Mouse (Mus musculus): ENCODE measurements around the gene Zfp598. TPM values are rescaled to one million over a fixed set of nuclear protein-coding genes. Genes with fewer than 3 reads are reported as not detected.

Zfp598 gene
- polyA plus RNA-seq, 1 experiment, result 7.3 TPM

- peaks cover 39% of the 10 kb centered on the region for H3K4me1 ChIP-seq (ENCODE audit: control insufficient read depth)
- H3K27me3 ChIP-seq (ENCODE audit: control insufficient read depth), result no peaks in the 10 kb centered on the region
- H3K4me3 ChIP-seq (replicated peaks), result no peak overlapping the region
- no peak for TF ChIP-seq GATA1 (IDR thresholded peaks at IDR 0.05; ENCODE audit: low read length)
- TF ChIP-seq TAL1 (IDR thresholded peaks at IDR 0.05; ENCODE audit: low read length), result no peak
- H3K9me3 ChIP-seq (ENCODE audit: control insufficient read depth, low read length), result no peaks in the 10 kb centered on the region
- H3K36me3 ChIP-seq (ENCODE audit: control insufficient read depth), result no peaks in the 10 kb centered on the region; the same call in 1 of the 2 replicates
These were observed 32.6 kb upstream of the Zfp598 start for GRCm38 (mm10) chr17:24636781-24637481.

GRCm38 (mm10) chr17:24638214-24638613, 31.3 kb upstream of the Zfp598 start:
- Histone ChIP-seq H3K4me3 (replicated peaks) (no peak overlapping the region), H3K4me1 (ENCODE audit: control insufficient read depth) (peaks cover 26% of the 10 kb centered on the region), H3K36me3 (ENCODE audit: control insufficient read depth) (no peaks in the 10 kb centered on the region; the same call in 1 of the 2 replicates), H3K27me3 (ENCODE audit: control insufficient read depth) (no peaks in the 10 kb centered on the region), H3K9me3 (ENCODE audit: control insufficient read depth, low read length) (no peaks in the 10 kb centered on the region)
- no peak for TF ChIP-seq GATA1 (IDR thresholded peaks at IDR 0.05; ENCODE audit: low read length)
- no peak for TF ChIP-seq TAL1 (IDR thresholded peaks at IDR 0.05; ENCODE audit: low read length)

- Histone ChIP-seq H3K27me3 (ENCODE audit: control insufficient read depth) (no peaks in the 10 kb centered on the region), H3K4me1 (ENCODE audit: control insufficient read depth) (peaks cover 20% of the 10 kb centered on the region), H3K36me3 (ENCODE audit: control insufficient read depth) (no peaks in the 10 kb centered on the region; the same call in 1 of the 2 replicates), H3K4me3 (replicated peaks) (no peak overlapping the region), H3K9me3 (ENCODE audit: control insufficient read depth, low read length) (no peaks in the 10 kb centered on the region)
- TF ChIP-seq TAL1 (IDR thresholded peaks at IDR 0.05; ENCODE audit: low read length), result no peak
- no peak for TF ChIP-seq GATA1 (IDR thresholded peaks at IDR 0.05; ENCODE audit: low read length)
These were observed 30.6 kb upstream of the Zfp598 start for GRCm38 (mm10) chr17:24638840-24639239.

GRCm38 (mm10) chr17:24639571-24639988, 29.9 kb upstream of the Zfp598 start:
- Histone ChIP-seq H3K36me3 (ENCODE audit: control insufficient read depth) (no peaks in the 10 kb centered on the region; the same call in 1 of the 2 replicates), H3K4me3 (replicated peaks) (no peak overlapping the region), H3K4me1 (ENCODE audit: control insufficient read depth) (peaks cover 17% of the 10 kb centered on the region), H3K9me3 (ENCODE audit: control insufficient read depth, low read length) (no peaks in the 10 kb centered on the region), H3K27me3 (ENCODE audit: control insufficient read depth) (no peaks in the 10 kb centered on the region)
- no peak for TF ChIP-seq GATA1 (IDR thresholded peaks at IDR 0.05; ENCODE audit: low read length)

- peaks cover 22% of the 10 kb centered on the region for H3K4me1 ChIP-seq (ENCODE audit: control insufficient read depth)
- H3K27me3 ChIP-seq (ENCODE audit: control insufficient read depth), result no peaks in the 10 kb centered on the region
- H3K36me3 ChIP-seq (ENCODE audit: control insufficient read depth), result no peaks in the 10 kb centered on the region; the same call in 1 of the 2 replicates
- no peak overlapping the region for H3K4me3 ChIP-seq (replicated peaks)
- TF ChIP-seq GATA1 (IDR thresholded peaks at IDR 0.05; ENCODE audit: low read length) (no peak), TAL1 (IDR thresholded peaks at IDR 0.05; ENCODE audit: low read length) (no peak)
- no peaks in the 10 kb centered on the region for H3K9me3 ChIP-seq (ENCODE audit: control insufficient read depth, low read length)
These were observed 29.4 kb upstream of the Zfp598 start for GRCm38 (mm10) chr17:24640119-24640518.

GRCm38 (mm10) chr17:24640581-24640980, 28.9 kb upstream of the Zfp598 start:
- H3K4me3 ChIP-seq (replicated peaks), result no peak overlapping the region
- TF ChIP-seq GATA1 (IDR thresholded peaks at IDR 0.05; ENCODE audit: low read length) (no peak), TAL1 (IDR thresholded peaks at IDR 0.05; ENCODE audit: low read length) (no peak)
- peaks cover 21% of the 10 kb centered on the region for H3K4me1 ChIP-seq (ENCODE audit: control insufficient read depth)
- H3K36me3 ChIP-seq (ENCODE audit: control insufficient read depth), result no peaks in the 10 kb centered on the region; the same call in 1 of the 2 replicates
- H3K27me3 ChIP-seq (ENCODE audit: control insufficient read depth), result no peaks in the 10 kb centered on the region
- no peaks in the 10 kb centered on the region for H3K9me3 ChIP-seq (ENCODE audit: control insufficient read depth, low read length)

GRCm38 (mm10) chr17:24641944-24642343, 27.5 kb upstream of the Zfp598 start:
- H3K36me3 ChIP-seq (ENCODE audit: control insufficient read depth), result no peaks in the 10 kb centered on the region; the same call in 1 of the 2 replicates
- no peak for TF ChIP-seq TAL1 (IDR thresholded peaks at IDR 0.05; ENCODE audit: low read length)
- TF ChIP-seq GATA1 (IDR thresholded peaks at IDR 0.05; ENCODE audit: low read length), result no peak
- no peaks in the 10 kb centered on the region for H3K27me3 ChIP-seq (ENCODE audit: control insufficient read depth)
- H3K4me1 ChIP-seq (ENCODE audit: control insufficient read depth), result peaks cover 11% of the 10 kb centered on the region
- no peak overlapping the region for H3K4me3 ChIP-seq (replicated peaks)
- H3K9me3 ChIP-seq (ENCODE audit: control insufficient read depth, low read length), result no peaks in the 10 kb centered on the region

GRCm38 (mm10) chr17:24642791-24643343, 26.6 kb upstream of the Zfp598 start:
- peaks cover 6% of the 10 kb centered on the region for H3K4me1 ChIP-seq (ENCODE audit: control insufficient read depth)

GRCm38 (mm10) chr17:24644030-24644715, 25.3 kb upstream of the Zfp598 start:
- H3K27me3 ChIP-seq (ENCODE audit: control insufficient read depth), result peaks cover 17% of the 10 kb centered on the region

More at GRCm38 (mm10) chr17:24642791-24643343, 26.6 kb upstream of the Zfp598 start:
- TF ChIP-seq GATA1 (IDR thresholded peaks at IDR 0.05; ENCODE audit: low read length) (no peak), TAL1 (IDR thresholded peaks at IDR 0.05; ENCODE audit: low read length) (no peak)
- no peaks in the 10 kb centered on the region; the same call in 1 of the 2 replicates for H3K36me3 ChIP-seq (ENCODE audit: control insufficient read depth)
- H3K4me3 ChIP-seq (replicated peaks), result no peak overlapping the region
- no peaks in the 10 kb centered on the region for H3K9me3 ChIP-seq (ENCODE audit: control insufficient read depth, low read length)
- H3K27me3 ChIP-seq (ENCODE audit: control insufficient read depth), result peaks cover 6% of the 10 kb centered on the region

More at GRCm38 (mm10) chr17:24644030-24644715, 25.3 kb upstream of the Zfp598 start:
- no peak for TF ChIP-seq TAL1 (IDR thresholded peaks at IDR 0.05; ENCODE audit: low read length)
- TF ChIP-seq GATA1 (IDR thresholded peaks at IDR 0.05; ENCODE audit: low read length), result no peak
- Histone ChIP-seq H3K9me3 (ENCODE audit: control insufficient read depth, low read length) (no peaks in the 10 kb centered on the region), H3K4me3 (replicated peaks) (no peak overlapping the region), H3K36me3 (ENCODE audit: control insufficient read depth) (no peaks in the 10 kb centered on the region; the same call in 1 of the 2 replicates), H3K4me1 (ENCODE audit: control insufficient read depth) (peaks cover 15% of the 10 kb centered on the region)

Measured in erythroblast, embryonic 14.5 days (primary cell).